Mouse (Mus musculus): ENCODE data around the gene Ndufa1.
"Not testable (repeated sequence)": the region's sequence is repeated elsewhere in the genome, so short reads cannot be mapped to it uniquely, and the experiment has no call there.

Gene Ndufa1

DNA sequence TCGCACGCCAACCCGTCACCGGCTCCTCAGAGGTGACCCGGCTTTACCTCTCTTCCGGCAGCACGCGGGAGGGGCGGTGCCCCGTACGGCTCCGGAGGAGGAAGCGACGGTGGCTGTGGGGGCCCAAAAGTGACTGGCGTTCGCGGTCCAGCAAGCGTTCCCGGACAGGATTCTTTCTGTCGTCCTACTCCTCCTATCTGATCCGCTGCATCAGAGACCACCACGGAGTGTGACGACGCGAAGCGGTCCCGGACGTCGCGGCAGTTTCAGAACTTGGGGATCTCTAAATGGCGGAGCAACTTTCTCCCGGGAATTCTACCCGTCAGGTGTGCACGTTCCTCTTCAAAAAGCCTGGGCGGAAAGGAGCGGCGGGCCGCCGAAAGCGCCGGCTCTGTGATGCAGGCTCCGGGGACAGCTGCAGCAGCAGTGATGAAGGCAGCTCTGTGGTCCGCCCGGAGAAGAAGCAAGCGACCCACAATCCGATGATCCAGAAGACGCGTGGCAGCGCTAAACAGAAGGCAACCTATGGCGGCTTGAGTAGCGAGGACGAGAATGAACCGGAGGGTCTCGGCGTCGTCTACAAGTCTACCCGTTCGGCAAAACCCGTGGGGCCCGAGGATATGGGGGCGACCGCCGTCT is at the start of gene Ndufa1, which contains the start of gene Rnf113a1:
TSS of gene Ndufa1 (minus strand) at position 59 of the 639 bp plus-strand sequence.
TSS of gene Rnf113a1 (plus strand) at position 141 of the 639 bp plus-strand sequence.
- DNase-seq (ENCODE audit: low spot score) = peak; percentile 86

DNA sequence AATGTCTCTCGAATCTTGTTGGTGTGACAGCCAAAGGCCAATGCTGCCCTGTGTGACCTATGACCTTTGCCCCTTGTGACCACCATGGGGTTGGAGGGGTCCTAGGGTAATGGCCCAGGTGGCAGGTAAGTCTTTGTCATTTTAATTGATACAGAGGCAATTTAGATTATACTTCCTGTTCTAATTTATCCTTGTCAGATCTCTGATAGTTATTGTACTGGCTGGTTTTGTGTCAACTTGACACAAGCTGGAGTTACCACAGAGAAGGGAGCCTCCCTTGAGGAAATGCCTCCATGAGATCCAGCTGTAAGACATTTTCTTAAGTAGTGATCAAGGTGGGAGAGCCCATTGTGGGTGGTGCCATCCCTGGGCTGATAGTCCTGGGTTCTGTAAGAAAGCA is 31.2 kb upstream of the Ndufa1 start, which contains the start of gene Rhox1:
TSS of gene Rhox1 (minus strand) at position 101 of the 400 bp plus-strand sequence.
- not testable (repeated sequence) for DNase-seq (ENCODE audit: low spot score)

DNA sequence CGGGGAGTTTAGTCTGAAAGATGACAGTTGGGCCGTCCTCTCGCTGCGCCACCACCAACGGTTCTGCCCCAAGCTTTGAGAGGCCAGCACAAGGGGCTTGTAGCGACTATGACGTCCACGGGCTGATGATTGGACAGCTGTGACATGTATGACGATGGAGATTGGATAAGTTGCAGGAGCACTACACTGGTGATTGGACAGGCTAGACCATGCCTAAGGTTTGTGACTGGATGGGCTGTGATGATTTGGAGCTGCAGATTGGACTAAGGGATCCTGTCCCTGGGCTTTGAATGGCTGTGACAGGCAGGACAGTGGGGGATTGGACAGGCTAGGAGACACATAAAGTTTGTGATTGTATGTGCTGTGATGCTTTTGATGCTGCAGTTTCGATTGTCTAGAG is 20.0 kb upstream of the Ndufa1 start, which contains the start of gene Gm9:
TSS of gene Gm9 (minus strand) at position 101 of the 400 bp plus-strand sequence.
- no peak for DNase-seq (ENCODE audit: low spot score)

GRCm38 (mm10) chrX:37198676-37199075 is 7.7 kb upstream of the Ndufa1 start:
- DNase-seq (ENCODE audit: low spot score) = no peak

DNA sequence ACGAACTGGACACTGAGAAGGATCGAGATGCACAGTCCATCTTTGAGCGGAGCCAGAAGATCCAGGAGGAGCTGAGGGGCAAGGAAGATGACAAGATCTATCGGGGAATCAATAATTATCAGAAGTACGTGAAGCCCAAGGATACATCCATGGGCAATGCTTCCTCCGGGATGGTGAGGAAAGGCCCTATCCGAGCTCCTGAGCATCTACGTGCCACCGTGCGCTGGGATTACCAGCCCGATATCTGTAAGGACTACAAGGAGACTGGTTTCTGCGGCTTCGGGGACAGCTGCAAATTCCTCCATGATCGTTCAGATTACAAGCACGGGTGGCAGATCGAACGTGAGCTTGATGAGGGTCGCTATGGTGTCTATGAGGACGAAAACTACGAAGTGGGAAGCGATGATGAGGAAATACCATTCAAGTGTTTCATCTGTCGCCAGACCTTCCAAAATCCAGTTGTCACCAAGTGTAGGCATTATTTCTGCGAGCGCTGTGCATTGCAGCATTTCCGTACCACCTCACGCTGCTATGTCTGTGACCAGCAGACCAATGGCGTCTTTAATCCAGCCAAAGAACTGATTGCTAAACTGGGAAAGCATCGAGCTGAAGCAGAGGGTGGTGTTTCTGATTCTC is 899 bp upstream of the Ndufa1 start:
- DNase-seq (ENCODE audit: low spot score) = peak; percentile 13

DNA sequence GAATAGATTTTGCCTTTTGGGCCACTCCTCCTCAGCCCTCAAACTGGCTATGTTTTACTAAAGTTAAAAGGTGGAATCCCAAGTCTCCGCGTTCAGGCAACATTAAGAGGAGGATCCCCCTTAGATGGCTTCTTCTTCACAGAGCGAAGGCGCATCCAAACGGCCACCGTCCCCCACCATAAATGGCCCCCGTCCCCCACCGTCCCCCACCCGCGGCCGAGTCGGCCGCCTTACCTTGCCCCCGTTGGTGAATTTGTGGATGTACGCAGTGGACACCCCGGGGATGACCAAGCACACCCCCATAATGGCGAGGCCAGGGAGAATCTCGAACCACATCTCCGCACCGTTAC is 233 bp downstream of the Ndufa1 start:
- no peak for DNase-seq (ENCODE audit: low spot score)

- DNase-seq (ENCODE audit: low spot score) = not testable (repeated sequence)
Observed at GRCm38 (mm10) chrX:37184401-37184800, 6.6 kb downstream of the Ndufa1 start.

DNA sequence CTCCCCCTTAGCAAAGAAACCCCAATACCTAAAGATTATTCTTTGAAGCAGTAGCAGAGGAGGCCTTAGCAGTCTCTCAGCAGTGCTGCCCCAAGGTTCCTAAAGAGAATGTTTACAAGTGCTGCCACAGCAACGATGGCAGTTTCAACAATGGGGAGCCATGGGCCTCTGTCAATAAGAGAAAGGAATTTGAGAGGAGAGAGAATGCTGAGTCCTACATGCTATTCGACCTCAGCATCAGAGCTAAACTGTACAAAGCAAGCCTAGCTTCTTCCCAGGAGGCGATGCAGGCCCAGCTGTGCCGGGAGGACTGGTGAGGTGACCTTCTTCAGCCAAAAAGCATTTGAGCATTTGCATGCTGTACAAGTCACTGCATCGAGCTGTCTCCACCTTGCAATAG is 22.2 kb downstream of the Ndufa1 start, which contains the start of gene Akap14:
TSS of gene Akap14 (minus strand) at position 101 of the 400 bp plus-strand sequence.
- DNase-seq (ENCODE audit: low spot score) = peak; percentile 9

DNA sequence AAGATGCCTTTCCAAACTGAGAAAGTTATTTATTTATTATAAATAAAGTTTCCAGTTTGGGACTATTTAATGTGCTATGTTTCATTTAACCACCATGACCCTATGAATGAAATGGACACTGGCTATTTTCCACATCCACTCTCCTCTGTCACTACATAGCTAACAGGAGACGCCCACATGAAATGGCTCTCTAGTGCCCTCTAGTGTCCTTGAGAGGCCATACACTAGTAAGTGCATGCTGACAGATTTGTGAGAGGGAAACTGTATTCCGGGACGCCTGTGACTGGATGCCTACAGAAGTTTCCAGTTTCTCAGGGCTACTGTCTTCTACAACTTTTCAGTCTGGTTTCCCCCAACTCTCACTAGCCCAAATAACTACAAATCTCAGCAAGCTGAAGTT is 23.9 kb downstream of the Ndufa1 start:
- DNase-seq (ENCODE audit: low spot score) = peak; percentile 74

DNA sequence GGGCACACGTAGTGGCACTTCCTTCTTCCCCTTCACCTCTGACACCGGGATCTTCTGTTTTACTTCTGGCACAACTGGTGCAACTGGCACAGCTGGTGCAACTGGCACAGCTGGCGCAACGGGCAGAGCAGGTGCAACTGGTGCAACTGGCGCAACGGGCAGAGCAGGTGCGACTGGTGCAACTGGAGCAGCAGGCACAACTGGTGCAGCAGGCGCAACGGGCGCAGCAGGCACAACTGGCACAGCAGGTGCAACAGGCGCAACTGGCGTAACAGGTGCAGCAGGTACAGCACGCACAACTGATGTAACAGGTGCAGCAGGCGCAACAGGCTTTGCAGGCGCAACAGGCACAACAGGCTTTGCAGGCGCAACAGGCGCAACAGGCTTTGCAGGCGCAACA is 27.8 kb downstream of the Ndufa1 start:
- DNase-seq (ENCODE audit: low spot score) = no peak

DNA sequence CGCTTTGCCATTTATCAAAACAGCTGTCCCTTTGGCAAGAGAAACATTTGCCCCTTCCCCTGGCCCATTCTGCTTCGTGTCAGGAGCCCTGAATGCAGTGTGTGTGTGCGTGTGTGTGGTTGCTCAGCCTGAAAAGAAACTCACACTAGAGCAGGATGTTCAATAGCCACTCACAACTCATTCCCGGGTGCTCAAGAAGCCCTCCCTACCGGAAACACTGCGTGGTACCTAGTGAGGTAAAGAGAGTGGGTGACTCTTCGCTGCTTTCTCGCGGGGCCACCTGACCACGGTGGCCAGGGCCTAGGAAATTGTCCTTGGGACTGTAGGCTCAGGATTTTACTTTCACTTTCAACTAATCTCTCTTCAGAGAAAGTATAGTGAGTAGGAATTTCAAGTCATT is 29.8 kb downstream of the Ndufa1 start:
- DNase-seq (ENCODE audit: low spot score) = no peak

- DNase-seq (ENCODE audit: low spot score) = no peak
Observed at GRCm38 (mm10) chrX:37157839-37158238, 33.1 kb downstream of the Ndufa1 start.

GRCm38 (mm10) chrX:37144954-37145353 is 46.0 kb downstream of the Ndufa1 start:
- DNase-seq (ENCODE audit: low spot score) = peak; percentile 10

- not testable (repeated sequence) for DNase-seq (ENCODE audit: low spot score)
Observed at GRCm38 (mm10) chrX:37144498-37144897, 46.5 kb downstream of the Ndufa1 start.

- DNase-seq (ENCODE audit: low spot score) = no peak
Observed at GRCm38 (mm10) chrX:37141732-37142131, 49.2 kb downstream of the Ndufa1 start.

Data from embryo, embryonic 10 days (tissue).